Mouse (Mus musculus) neural tube, embryonic 11.5 days (tissue): ENCODE data around the gene Swap70. TPM values are rescaled to one million over a fixed set of nuclear protein-coding genes. Genes with fewer than 3 reads are reported as not detected.
"Not testable (repeated sequence)": the region's sequence is repeated elsewhere in the genome, so short reads cannot be mapped to it uniquely, and the experiment has no call there.

ENCODE experiments used
- ATAC-seq: fragments of 200-750 bp; cut with Nextera tagmentation; 2 replicates; pipeline ENCODE4 v1.8.0; 2017; ENCODE audit warnings: moderate number of reproducible peaks, mild to moderate bottlenecking, moderate TSS enrichment, moderate library complexity; ENCODE audit not compliant: insufficient read depth, low FRiP score, low TSS enrichment
- DNase-seq: peaks from one replicate; pipeline ENCODE4 v3.0.0-alpha.2; 2015; ENCODE audit warnings: low spot score
- H3K27ac ChIP-seq: fragments of 300-500 bp; sonication (generic); 2 replicates; pipeline ENCODE4 v1.5.1; 2014; ENCODE audit warnings: low read depth, mild to moderate bottlenecking, low read length
- H3K27me3 ChIP-seq: fragments of 300-500 bp; sonication (generic); 2 replicates; pipeline ENCODE4 v1.6.1; 2014; ENCODE audit warnings: mild to moderate bottlenecking, low read length, mixed read lengths; ENCODE audit not compliant: control insufficient read depth, insufficient read depth
- H3K36me3 ChIP-seq: fragments of 300-500 bp; sonication (generic); 2 replicates; pipeline ENCODE4 v1.6.1; 2014; ENCODE audit warnings: mild to moderate bottlenecking, low read length, moderate library complexity, mixed read lengths; ENCODE audit not compliant: control insufficient read depth, insufficient read depth
- H3K4me1 ChIP-seq: fragments of 300-500 bp; sonication (generic); 2 replicates; pipeline ENCODE4 v1.6.1; 2014; ENCODE audit warnings: low read length, mixed read lengths; ENCODE audit not compliant: control insufficient read depth, insufficient read depth
- H3K4me2 ChIP-seq: fragments of 300-500 bp; sonication (generic); 2 replicates; pipeline ENCODE4 v1.6.1; 2014; ENCODE audit warnings: low read depth, mild to moderate bottlenecking, moderate library complexity
- H3K4me3 ChIP-seq: fragments of 300-500 bp; sonication (generic); 2 replicates; pipeline ENCODE4 v1.5.1; 2014; ENCODE audit warnings: low read depth, low read length
- H3K9ac ChIP-seq: fragments of 300-500 bp; sonication (generic); 2 replicates; pipeline ENCODE4 v1.6.1; 2014; ENCODE audit warnings: mild to moderate bottlenecking, low read length
- H3K9me3 ChIP-seq: fragments of 300-500 bp; sonication (generic); 2 replicates; pipeline ENCODE4 v1.6.1; 2016; ENCODE audit warnings: low read length; ENCODE audit not compliant: control insufficient read depth
- WGBS: fragments of 180-500 bp; shearing (Covaris S2); extraction: QIAGEN DNeasy Blood & Tissue Kit; methylation state at CpG from one replicate; pipeline ENCODE4 v1.1.7; 2014; 5-methylcytosine and 5-hydroxymethylcytosine counted together
- polyA plus RNA-seq: library from polyadenylated mRNA; unstranded; fragments of >200 nt; fragmentation: Nextera tagmentation; extraction: Ambion mirVana; gene quantifications from 2 replicates; pipeline ENCODE4 v1.2.1, GENCODE M21; 2014

Gene Swap70
- polyA plus RNA-seq, 1 experiment from 2014 or later = 19.6 TPM

GRCm38 (mm10) chr7:110229967-110230366, 8.5 kb downstream of the Swap70 start:
- Histone ChIP-seq H3K9me3 (no peaks in the 10 kb centered on the region), H3K27me3 (no peaks in the 10 kb centered on the region), H3K4me1 (no peaks in the 10 kb centered on the region), H3K4me2 (no peak overlapping the region), H3K27ac (no peak overlapping the region), H3K4me3 (no peak overlapping the region), H3K9ac (no peak overlapping the region), H3K36me3 (no peaks in the 10 kb centered on the region)
- DNase-seq = no peak
- WGBS = 75% methylated on average over 6 of the region's 6 CpGs
- ATAC-seq = no peak

GRCm38 (mm10) chr7:110231127-110231526, 9.6 kb downstream of the Swap70 start:
- H3K27ac ChIP-seq, H3K36me3 ChIP-seq, DNase-seq, H3K9me3 ChIP-seq, H3K27me3 ChIP-seq, H3K4me2 ChIP-seq, H3K4me3 ChIP-seq, H3K4me1 ChIP-seq, ATAC-seq, H3K9ac ChIP-seq: not testable (repeated sequence)
- WGBS = 97% methylated on average over 9 of the region's 10 CpGs

- ATAC-seq (no peak), DNase-seq (no peak)
- H3K4me1 ChIP-seq = no peaks in the 10 kb centered on the region
- H3K27me3 ChIP-seq = no peaks in the 10 kb centered on the region
- H3K27ac ChIP-seq = no peak overlapping the region
- no peaks in the 10 kb centered on the region for H3K9me3 ChIP-seq
- H3K9ac ChIP-seq = no peak overlapping the region
- WGBS = 85% methylated on average over 4 of the region's 4 CpGs
- no peaks in the 10 kb centered on the region for H3K36me3 ChIP-seq
- H3K4me3 ChIP-seq = no peak overlapping the region
- H3K4me2 ChIP-seq = no peak overlapping the region
These were observed 14.6 kb downstream of the Swap70 start for GRCm38 (mm10) chr7:110236085-110236484.

GRCm38 (mm10) chr7:110237451-110237836, 15.9 kb downstream of the Swap70 start:
- no peak overlapping the region for H3K27ac ChIP-seq
- 57% methylated on average over 3 of the region's 3 CpGs for WGBS
- no peaks in the 10 kb centered on the region for H3K4me1 ChIP-seq

GRCm38 (mm10) chr7:110237837-110238451, 16.4 kb downstream of the Swap70 start:
- H3K36me3 ChIP-seq = no peaks in the 10 kb centered on the region
- H3K9ac ChIP-seq = no peak overlapping the region
- H3K4me2 ChIP-seq = no peak overlapping the region
- H3K27ac ChIP-seq = no peak overlapping the region
- H3K4me3 ChIP-seq = no peak overlapping the region
- ATAC-seq (no peak), DNase-seq (no peak)
- H3K9me3 ChIP-seq = no peaks in the 10 kb centered on the region
- no peaks in the 10 kb centered on the region for H3K27me3 ChIP-seq
- no peaks in the 10 kb centered on the region for H3K4me1 ChIP-seq
- WGBS = 47% methylated on average over 2 of the region's 2 CpGs

More at GRCm38 (mm10) chr7:110237451-110237836, 15.9 kb downstream of the Swap70 start:
- Histone ChIP-seq H3K4me2 (no peak overlapping the region), H3K9me3 (no peaks in the 10 kb centered on the region), H3K9ac (no peak overlapping the region), H3K36me3 (no peaks in the 10 kb centered on the region), H3K4me3 (no peak overlapping the region), H3K27me3 (no peaks in the 10 kb centered on the region)
- ATAC-seq = no peak
- DNase-seq = no peak

GRCm38 (mm10) chr7:110239590-110239989, 18.1 kb downstream of the Swap70 start:
- H3K9me3 ChIP-seq = no peaks in the 10 kb centered on the region
- H3K9ac ChIP-seq = no peak overlapping the region
- H3K36me3 ChIP-seq = no peaks in the 10 kb centered on the region
- no peaks in the 10 kb centered on the region for H3K27me3 ChIP-seq
- H3K27ac ChIP-seq = no peak overlapping the region
- no peak overlapping the region for H3K4me3 ChIP-seq
- DNase-seq (no peak), ATAC-seq (no peak)
- no peak overlapping the region for H3K4me2 ChIP-seq
- 73% methylated on average over 4 of the region's 4 CpGs for WGBS
- H3K4me1 ChIP-seq = no peaks in the 10 kb centered on the region

GRCm38 (mm10) chr7:110241472-110242289, 20.2 kb downstream of the Swap70 start:
- no peaks in the 10 kb centered on the region for H3K9me3 ChIP-seq
- DNase-seq = no peak
- no peak overlapping the region for H3K9ac ChIP-seq

GRCm38 (mm10) chr7:110242290-110242581, 20.7 kb downstream of the Swap70 start:
- DNase-seq (no peak), ATAC-seq (no peak)
- H3K27ac ChIP-seq = no peak overlapping the region
- no peak overlapping the region for H3K4me2 ChIP-seq
- no peak overlapping the region for H3K4me3 ChIP-seq
- H3K4me1 ChIP-seq = no peaks in the 10 kb centered on the region
- 93% methylated on average over 5 of the region's 5 CpGs for WGBS
- no peaks in the 10 kb centered on the region for H3K36me3 ChIP-seq
- no peaks in the 10 kb centered on the region for H3K27me3 ChIP-seq
- H3K9ac ChIP-seq = no peak overlapping the region
- no peaks in the 10 kb centered on the region for H3K9me3 ChIP-seq

More at GRCm38 (mm10) chr7:110241472-110242289, 20.2 kb downstream of the Swap70 start:
- H3K4me1 ChIP-seq = no peaks in the 10 kb centered on the region
- WGBS = 75% methylated on average over 9 of the region's 9 CpGs
- no peak for ATAC-seq
- no peaks in the 10 kb centered on the region for H3K27me3 ChIP-seq
- H3K27ac ChIP-seq = no peak overlapping the region
- no peak overlapping the region for H3K4me2 ChIP-seq
- no peaks in the 10 kb centered on the region for H3K36me3 ChIP-seq
- no peak overlapping the region for H3K4me3 ChIP-seq

- Histone ChIP-seq H3K9ac (no peak overlapping the region), H3K4me3 (no peak overlapping the region), H3K9me3 (no peaks in the 10 kb centered on the region), H3K27me3 (no peaks in the 10 kb centered on the region), H3K4me1 (no peaks in the 10 kb centered on the region), H3K4me2 (no peak overlapping the region), H3K27ac (no peak overlapping the region), H3K36me3 (no peaks in the 10 kb centered on the region)
- ATAC-seq (no peak), DNase-seq (no peak)
- WGBS = 96% methylated on average over 9 of the region's 9 CpGs
These were observed 23.6 kb downstream of the Swap70 start for GRCm38 (mm10) chr7:110245128-110245527.
